Mouse (Mus musculus) heart, postnatal 0 days (tissue): ENCODE data around the gene Prss40. TPM values are rescaled to one million over a fixed set of nuclear protein-coding genes. Genes with fewer than 3 reads are reported as not detected.
"Not testable (repeated sequence)": the region's sequence is repeated elsewhere in the genome, so short reads cannot be mapped to it uniquely, and the experiment has no call there.

Source experiments
- ATAC-seq: fragments of 200-750 bp; cut with Nextera tagmentation; 2 replicates; pipeline ENCODE4 v1.8.0; 2017; ENCODE audit warnings: low read depth, moderate number of reproducible peaks, moderate library complexity; ENCODE audit not compliant: insufficient read depth
- DNase-seq: peaks from one replicate; pipeline ENCODE4 v3.0.0-alpha.2; 2016; ENCODE audit warnings: low spot score
- H3K27ac ChIP-seq: fragments of 300-500 bp; sonication (generic); 2 replicates; pipeline ENCODE4 v1.5.1; 2014; ENCODE audit warnings: low read depth, mild to moderate bottlenecking
- H3K27me3 ChIP-seq: fragments of 300-500 bp; sonication (generic); 2 replicates; pipeline ENCODE4 v1.6.1; 2014; ENCODE audit warnings: low read length, mixed read lengths; ENCODE audit not compliant: control insufficient read depth, insufficient read depth
- H3K36me3 ChIP-seq: fragments of 300-500 bp; sonication (generic); replicated peaks from 2 replicates; pipeline ENCODE4 v1.6.1; 2014; ENCODE audit warnings: low read length, mixed read lengths; ENCODE audit not compliant: control insufficient read depth, insufficient read depth
- H3K4me1 ChIP-seq: fragments of 300-500 bp; sonication (generic); 2 replicates; pipeline ENCODE4 v1.6.1; 2014; ENCODE audit warnings: antibody characterized with exemption; ENCODE audit not compliant: control insufficient read depth, insufficient read depth
- H3K4me2 ChIP-seq: fragments of 300-500 bp; sonication (generic); 2 replicates; pipeline ENCODE4 v1.6.1; 2014; ENCODE audit warnings: low read depth, mild to moderate bottlenecking, low read length, moderate library complexity
- H3K4me3 ChIP-seq: fragments of 300-500 bp; sonication (generic); 2 replicates; pipeline ENCODE4 v1.5.1; 2014; ENCODE audit warnings: low read depth, low read length
- H3K9ac ChIP-seq: fragments of 300-500 bp; sonication (generic); replicated peaks from 2 replicates; pipeline ENCODE4 v1.6.1; 2014; ENCODE audit warnings: low read depth, low read length, mixed read lengths
- H3K9me3 ChIP-seq: fragments of 300-500 bp; sonication (generic); replicated peaks from 2 replicates; pipeline ENCODE4 v1.6.1; 2016; ENCODE audit warnings: low read length; ENCODE audit not compliant: control insufficient read depth
- CTCF ChIP-seq: IDR thresholded peaks from 2 replicates; pipeline ENCODE4 v1.5.1; 2016; ENCODE audit warnings: antibody characterized with exemption, control low read depth, low read depth
- EP300 ChIP-seq: IDR thresholded peaks from 2 replicates; pipeline ENCODE4 v1.6.1; 2016; ENCODE audit warnings: antibody characterized with exemption, low read depth
- WGBS: fragments of 180-500 bp; shearing (Covaris S2); extraction: QIAGEN DNeasy Blood & Tissue Kit; methylation state at CpG from one replicate; pipeline ENCODE4 v1.1.7; 2014; 5-methylcytosine and 5-hydroxymethylcytosine counted together
- polyA plus RNA-seq: library from polyadenylated mRNA; unstranded; fragments of >200 nt; fragmentation: Nextera tagmentation; extraction: Ambion mirVana; gene quantifications from 2 replicates; pipeline ENCODE4 v1.2.1, GENCODE M21; 2015
- total RNA-seq: library from RNA; depleted of rRNA; stranded (reverse); fragments of >200 nt; gene quantifications from 2 replicates; pipeline ENCODE4 v1.2.3, GENCODE M21; 2014; ENCODE audit warnings: low replicate concordance

Gene Prss40
- total and polyA plus RNA-seq, 2 experiments from 2014 or later, result not detected

DNA sequence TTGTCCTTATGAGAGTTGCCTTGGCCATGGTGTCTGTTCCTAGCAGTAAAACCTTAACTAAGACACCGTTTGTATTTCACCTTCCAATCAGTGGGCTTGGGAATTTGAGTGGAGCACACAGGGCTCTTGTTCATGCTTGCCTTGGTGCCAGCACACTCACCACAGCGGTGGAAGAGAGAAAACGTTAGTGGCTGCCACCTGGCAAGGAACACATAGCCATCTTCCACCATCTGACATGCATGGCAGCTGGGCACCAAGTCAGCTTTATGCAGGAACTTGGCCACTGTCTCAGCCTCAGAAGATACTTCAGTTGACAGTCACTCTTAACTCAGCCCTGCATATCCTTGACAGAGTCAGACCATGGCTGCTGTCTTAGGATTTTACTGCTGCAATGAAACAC is 37.1 kb downstream of the Prss40 start:
- ATAC-seq, result no peak
- H3K27ac ChIP-seq, result no peak overlapping the region
- 80% methylated on average over 3 of the region's 3 CpGs for WGBS

DNA sequence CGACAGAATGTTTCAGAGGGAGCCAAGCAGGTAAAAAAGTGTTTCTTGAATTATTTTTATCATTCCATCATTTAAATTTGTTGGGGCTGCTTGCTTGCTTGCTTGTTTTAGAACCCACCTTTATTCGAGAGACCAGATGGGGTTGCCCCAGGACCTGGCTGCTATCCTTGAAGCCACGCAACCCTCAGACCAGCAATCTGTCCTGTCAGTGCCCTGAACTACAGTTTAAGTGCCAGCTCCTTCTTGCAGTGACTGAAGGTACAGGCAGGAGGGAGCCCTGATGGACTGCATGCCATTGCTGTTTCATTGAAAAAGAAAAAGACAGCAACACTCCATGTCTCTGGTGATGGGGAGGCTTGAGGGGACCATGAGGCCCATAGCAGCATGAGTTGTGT is 37.9 kb downstream of the Prss40 start:
- Histone ChIP-seq H3K9ac (no peak overlapping the region), H3K9me3 (no peaks in the 10 kb centered on the region), H3K27me3 (no peaks in the 10 kb centered on the region), H3K4me1 (peaks cover 7% of the 10 kb centered on the region; the same call in 1 of the 2 replicates), H3K27ac (no peak overlapping the region), H3K4me2 (no peak overlapping the region), H3K4me3 (no peak overlapping the region), H3K36me3 (no peaks in the 10 kb centered on the region)
- ATAC-seq (no peak), DNase-seq (no peak)
- 25% methylated on average over 3 of the region's 3 CpGs for WGBS
- TF ChIP-seq CTCF, result no peak

More for the DNA sequence above, 37.1 kb downstream of the Prss40 start:
- Histone ChIP-seq H3K9me3 (no peaks in the 10 kb centered on the region), H3K4me2 (no peak overlapping the region), H3K9ac (no peak overlapping the region), H3K27me3 (no peaks in the 10 kb centered on the region), H3K36me3 (no peaks in the 10 kb centered on the region), H3K4me3 (no peak overlapping the region), H3K4me1 (peaks cover 7% of the 10 kb centered on the region; the same call in 1 of the 2 replicates)
- TF ChIP-seq EP300, result no peak
- TF ChIP-seq CTCF, result no peak
- no peak for DNase-seq

- H3K9me3 ChIP-seq, result no peaks in the 10 kb centered on the region
- H3K4me3 ChIP-seq, result no peak overlapping the region
- WGBS, result 30% methylated on average over 6 of the region's 6 CpGs
- peaks cover 7% of the 10 kb centered on the region; the same call in 1 of the 2 replicates for H3K4me1 ChIP-seq
- ATAC-seq (no peak), DNase-seq (no peak)
- H3K27me3 ChIP-seq, result no peaks in the 10 kb centered on the region
- no peaks in the 10 kb centered on the region for H3K36me3 ChIP-seq
- H3K9ac ChIP-seq, result no peak overlapping the region
- H3K27ac ChIP-seq, result no peak overlapping the region
- TF ChIP-seq EP300, result no peak
- TF ChIP-seq CTCF, result no peak
- no peak overlapping the region for H3K4me2 ChIP-seq
Observed at GRCm38 (mm10) chr1:34522205-34522849, 38.4 kb downstream of the Prss40 start.

DNA sequence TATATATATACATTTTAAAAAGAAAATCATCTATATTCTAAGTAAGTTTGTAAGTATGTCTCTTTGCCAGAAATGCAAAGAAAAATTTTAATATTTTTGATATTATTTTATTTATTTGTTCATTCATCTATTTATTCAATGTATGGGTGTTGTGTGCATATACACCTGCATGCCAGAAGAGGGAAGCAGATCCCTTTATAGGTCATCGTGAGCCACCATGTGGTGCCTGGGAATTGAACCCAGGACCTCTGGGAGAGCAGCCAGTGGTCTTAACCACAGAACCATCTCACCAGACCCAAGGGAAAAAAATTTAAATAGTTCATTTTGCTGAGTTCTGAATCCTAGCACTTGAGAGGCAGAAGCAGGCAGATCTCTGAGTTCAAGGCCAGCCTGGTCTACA is 42.5 kb downstream of the Prss40 start:
- TF ChIP-seq CTCF (no peak), EP300 (no peak)
- Histone ChIP-seq H3K27me3 (no peaks in the 10 kb centered on the region), H3K4me1 (peaks cover 7% of the 10 kb centered on the region; the same call in 1 of the 2 replicates), H3K4me3 (no peak overlapping the region), H3K9me3 (no peaks in the 10 kb centered on the region), H3K36me3 (no peaks in the 10 kb centered on the region), H3K27ac (no peak overlapping the region), H3K4me2 (no peak overlapping the region), H3K9ac (no peak overlapping the region)
- DNase-seq, result no peak
- WGBS, result 65% methylated on average over 1 of the region's 1 CpGs
- no peak for ATAC-seq

- H3K9me3 ChIP-seq, DNase-seq, H3K9ac ChIP-seq, H3K4me2 ChIP-seq, H3K4me1 ChIP-seq, H3K4me3 ChIP-seq, ATAC-seq, H3K36me3 ChIP-seq, H3K27me3 ChIP-seq, H3K27ac ChIP-seq: not testable (repeated sequence)
- WGBS, result 28% methylated on average over 1 of the region's 1 CpGs
Observed at GRCm38 (mm10) chr1:34517797-34518196, 42.9 kb downstream of the Prss40 start.

DNA sequence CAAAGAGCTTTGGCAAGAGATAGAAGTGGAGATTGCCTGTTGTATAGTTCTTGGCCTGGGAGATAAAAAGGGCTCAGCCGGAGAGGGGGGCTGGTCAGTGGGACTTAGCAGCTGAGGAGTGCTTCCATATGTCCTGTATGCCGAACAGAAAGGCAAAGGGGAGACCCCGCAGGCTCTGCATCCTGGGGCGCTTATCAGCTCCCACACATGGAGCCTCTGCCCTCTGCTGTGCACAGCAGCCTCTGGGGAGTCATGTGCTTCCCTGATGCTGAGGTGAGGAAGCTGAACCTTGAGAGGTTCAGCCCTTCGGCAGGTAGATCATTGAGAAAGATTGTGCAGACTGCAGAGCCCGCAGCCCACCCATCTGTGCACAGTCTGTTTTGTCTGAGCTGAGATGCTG is 43.4 kb downstream of the Prss40 start:
- not testable (repeated sequence) for ATAC-seq, H3K9ac ChIP-seq

More for the DNA sequence above, 43.4 kb downstream of the Prss40 start:
- not testable (repeated sequence) for H3K27ac ChIP-seq, H3K4me1 ChIP-seq, H3K9me3 ChIP-seq, H3K4me3 ChIP-seq, H3K36me3 ChIP-seq, DNase-seq, H3K4me2 ChIP-seq, H3K27me3 ChIP-seq
- WGBS, result 34% methylated on average over 6 of the region's 6 CpGs
